Mouse (Mus musculus) midbrain, embryonic 11.5 days (tissue): ENCODE measurements around the gene Adam8. TPM values are rescaled to one million over a fixed set of nuclear protein-coding genes. Genes with fewer than 3 reads are reported as not detected.

Experiments used
- microRNA counts: library from miRNA; unstranded; fragments of <30 nt; microRNA quantifications from one replicate; lab custom pipeline; 2015
- microRNA-seq: library from miRNA; unstranded; fragments of <30 nt; microRNA quantifications from one replicate; pipeline ENCODE4, GENCODE M21; 2017
- polyA plus RNA-seq: library from polyadenylated mRNA; unstranded; fragments of >200 nt; fragmentation: Nextera tagmentation; extraction: Ambion mirVana; gene quantifications from 2 replicates; pipeline ENCODE4 v1.2.1, GENCODE M21; 2014

Gene Adam8
- polyA plus RNA-seq, 1 experiment from 2014 or later: 1.8 TPM

MicroRNAs encoded within 50 kb of the gene (microRNA counts, 519-probe panel; counts per million panel counts)
- microRNA mmu-miR-202-3p (lab: Ali Mortazavi, UCI): not detected
- microRNA mmu-miR-202-5p (lab: Ali Mortazavi, UCI): not detected

Small RNAs within 50 kb of the gene (microRNA-seq; reads per million reads assigned to microRNA genes)
- not detected for gene Mir202
- gene Mir7062: not detected
- gene mmu-mir-7686: not detected

Other genes starting within 250 kb of the Adam8 start
- gene Adgra1, start 158.4 kb downstream of the Adam8 start, polyA plus RNA-seq: 11.3 and 15.5 TPM in 2 replicates
- gene Kndc1, start 97.9 kb downstream of the Adam8 start, polyA plus RNA-seq: 0.55 and 0.79 TPM in 2 replicates
- not detected in 2 replicates for gene Utf1, start 48.8 kb downstream of the Adam8 start, polyA plus RNA-seq
- 0.34 and 1.2 TPM in 2 replicates for gene 6430531B16Rik, start 13.8 kb downstream of the Adam8 start, polyA plus RNA-seq
- gene Zfp511, start 43.8 kb upstream of the Adam8 start, polyA plus RNA-seq: 36.3 and 43.1 TPM in 2 replicates
- 58.9 and 62.6 TPM in 2 replicates for gene Tubgcp2, start 44.1 kb upstream of the Adam8 start, polyA plus RNA-seq
- gene Msx3, start 56.5 kb upstream of the Adam8 start, polyA plus RNA-seq: 6.1 and 8.0 TPM in 2 replicates
- gene Caly, start 90.0 kb upstream of the Adam8 start, polyA plus RNA-seq: 7.6 and 8.8 TPM in 2 replicates
- gene Prap1, start 100.8 kb upstream of the Adam8 start, polyA plus RNA-seq: not detected in 2 replicates
- gene Fuom, start 109.9 kb upstream of the Adam8 start, polyA plus RNA-seq: 13.5 and 13.8 TPM in 2 replicates
- 12.1 and 14.7 TPM in 2 replicates for gene Paox, start 123.2 kb upstream of the Adam8 start, polyA plus RNA-seq
- 163 and 178 TPM in 2 replicates for gene Echs1, start 123.9 kb upstream of the Adam8 start, polyA plus RNA-seq
- 21.4 and 31.2 TPM in 2 replicates for gene Mtg1, start 145.0 kb upstream of the Adam8 start, polyA plus RNA-seq
- 0.59 and 0.89 TPM in 2 replicates for gene Sprn, start 162.3 kb upstream of the Adam8 start, polyA plus RNA-seq
- not detected in 2 replicates for gene Olfr522, start 172.2 kb upstream of the Adam8 start, polyA plus RNA-seq
- gene Olfr523, start 180.7 kb upstream of the Adam8 start, polyA plus RNA-seq: not detected in 2 replicates
- not detected in 2 replicates for gene Olfr524, start 213.4 kb upstream of the Adam8 start, polyA plus RNA-seq
- gene Cd163l1, start 225.7 kb upstream of the Adam8 start, polyA plus RNA-seq: not detected in 2 replicates